Mouse (Mus musculus) bone marrow macrophage, adult 2 months (primary cell): ENCODE measurements around the gene Otud3. TPM values are rescaled to one million over a fixed set of nuclear protein-coding genes. Genes with fewer than 3 reads are reported as not detected.

ENCODE experiments used
- H3K27ac ChIP-seq: 2 replicates; pipeline ENCODE4 v1.5.1; 2012; ENCODE audit warnings: low read depth, low read length; ENCODE audit not compliant: insufficient read depth
- H3K4me1 ChIP-seq: 2 replicates; pipeline ENCODE4 v1.6.1; 2012; ENCODE audit warnings: low read length; ENCODE audit not compliant: control insufficient read depth, insufficient read depth
- H3K4me3 ChIP-seq: 2 replicates; pipeline ENCODE4 v1.5.1; 2012; ENCODE audit warnings: mild to moderate bottlenecking, low read length, moderate library complexity; ENCODE audit not compliant: insufficient read depth
- CTCF ChIP-seq: IDR thresholded peaks from 2 replicates; pipeline ENCODE4 v1.5.1; 2012; ENCODE audit warnings: low read depth, mild to moderate bottlenecking, low read length, moderate library complexity
- POLR2A ChIP-seq: IDR thresholded peaks from 2 replicates; pipeline ENCODE4 v1.6.1; 2012; ENCODE audit warnings: mild to moderate bottlenecking, low read depth, low read length, borderline replicate concordance
- polyA plus RNA-seq: library from polyadenylated mRNA; stranded (reverse); fragments of >200 nt; gene quantifications from 2 replicates; pipeline ENCODE4 v1.2.4, GENCODE M21; 2012; ENCODE audit not compliant: missing spikeins, insufficient read depth, insufficient read length

Gene Otud3
- polyA plus RNA-seq, 1 experiment: 8.0 TPM

GRCm38 (mm10) chr4:138938495-138939269, 24.9 kb upstream of the Otud3 start:
- TF ChIP-seq POLR2A (no peak), CTCF (no peak)
- Histone ChIP-seq H3K27ac (no peak overlapping the region), H3K4me3 (no peak overlapping the region), H3K4me1 (no peaks in the 10 kb centered on the region)

- no peak overlapping the region for H3K27ac ChIP-seq
- no peaks in the 10 kb centered on the region for H3K4me1 ChIP-seq
- H3K4me3 ChIP-seq: no peak overlapping the region
- no peak for TF ChIP-seq POLR2A
- TF ChIP-seq CTCF: no peak
Measured at GRCm38 (mm10) chr4:138934456-138935145, 20.9 kb upstream of the Otud3 start.

GRCm38 (mm10) chr4:138933862-138934261, 20.1 kb upstream of the Otud3 start:
- no peaks in the 10 kb centered on the region for H3K4me1 ChIP-seq
- H3K4me3 ChIP-seq: no peak overlapping the region
- H3K27ac ChIP-seq: no peak overlapping the region
- TF ChIP-seq CTCF (no peak), POLR2A (no peak)

GRCm38 (mm10) chr4:138925561-138925960, 11.8 kb upstream of the Otud3 start:
- H3K4me3 ChIP-seq: no peak overlapping the region
- H3K4me1 ChIP-seq: no peaks in the 10 kb centered on the region
- TF ChIP-seq POLR2A (no peak), CTCF (no peak)
- no peak overlapping the region for H3K27ac ChIP-seq

GRCm38 (mm10) chr4:138922131-138922459, 8.3 kb upstream of the Otud3 start:
- Histone ChIP-seq H3K4me3 (no peak overlapping the region), H3K27ac (no peak overlapping the region), H3K4me1 (no peaks in the 10 kb centered on the region)
- TF ChIP-seq POLR2A (no peak), CTCF (peak; percentile 72)

- Histone ChIP-seq H3K27ac (no peak overlapping the region), H3K4me1 (no peaks in the 10 kb centered on the region), H3K4me3 (no peak overlapping the region)
- TF ChIP-seq CTCF (no peak), POLR2A (no peak)
Measured at GRCm38 (mm10) chr4:138921254-138922130, 7.7 kb upstream of the Otud3 start.

GRCm38 (mm10) chr4:138917282-138917681, 3.5 kb upstream of the Otud3 start:
- Histone ChIP-seq H3K27ac (no peak overlapping the region), H3K4me3 (no peak overlapping the region), H3K4me1 (peaks cover 12% of the 10 kb centered on the region)
- 0 out of 2 replicates have a peak, but pooled peaks have one; percentile 8 for TF ChIP-seq CTCF
- no peak for TF ChIP-seq POLR2A

- H3K4me3 ChIP-seq: peak overlapping the region; percentile 67
- H3K27ac ChIP-seq: no peak overlapping the region
- peaks cover 26% of the 10 kb centered on the region for H3K4me1 ChIP-seq
- TF ChIP-seq POLR2A (no peak), CTCF (no peak)
Measured at GRCm38 (mm10) chr4:138913141-138913787, 481 bp downstream of the Otud3 start.

- no peak overlapping the region for H3K27ac ChIP-seq
- TF ChIP-seq POLR2A (no peak), CTCF (no peak)
- H3K4me3 ChIP-seq: no peak overlapping the region
- H3K4me1 ChIP-seq: no peaks in the 10 kb centered on the region; the same call in 1 of the 2 replicates
Measured at GRCm38 (mm10) chr4:138905624-138906337, 8.0 kb downstream of the Otud3 start.
